Comparison of ENCODE assay signal across 8 mouse cellular contexts in the genomic region with DNA sequence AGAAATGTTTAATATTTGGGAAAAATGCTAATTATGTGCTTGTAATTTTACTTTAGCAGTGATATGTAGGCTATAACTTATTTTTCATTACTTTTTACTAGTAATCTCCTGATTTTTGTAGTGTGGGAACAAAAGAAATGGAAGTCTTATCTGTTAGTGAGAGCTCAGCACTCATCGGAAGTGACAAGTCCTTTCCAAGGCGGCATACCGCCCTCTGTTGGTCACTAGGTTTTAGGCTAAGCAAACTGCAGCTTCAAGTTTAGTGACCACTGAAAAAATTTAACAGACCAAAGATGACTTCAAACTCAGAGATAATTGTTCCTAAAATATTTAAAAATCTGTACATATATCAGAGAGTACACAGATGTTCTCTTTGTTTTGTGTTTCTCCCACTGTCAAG.
DNase-seq lines count a peak whose midpoint lies in the region; ATAC-seq and TF ChIP-seq lines count a peak whose summit lies in the region.

No protein-coding gene starts in this region.

- H3K4me1 ChIP-seq in lung, embryonic 14.5 days (ENCODE audit: insufficient read depth): no peaks in the 10 kb centered on the region

- peak; percentile 54; the same call in 1 of the 2 replicates for ATAC-seq in lung, embryonic 14.5 days (ENCODE audit: insufficient read depth)

- no peak overlapping the region for H3K9ac ChIP-seq in lung, embryonic 14.5 days

- peak; percentile 2 for DNase-seq in thymus, postnatal 25 days
- no peak for DNase-seq in thymus, postnatal 10 days (ENCODE audit: low spot score in 2 of 2)
- DNase-seq in cerebellum, postnatal 36 days: peak; percentile 66 to 68
- DNase-seq in gastrocnemius, adult 8-10 months (ENCODE audit: low spot score in 2 of 2): peak; percentile 11 to 42
- peak; percentile 58 to 83 for DNase-seq in kidney, postnatal 36 days
- peak; percentile 96 for DNase-seq in lung, embryonic 14.5 days
- DNase-seq in right cerebral cortex, adult 2 months (ENCODE audit: low spot score in 2 of 2): peak; percentile 73 to 75
- no peak for DNase-seq in spleen, postnatal 14 days (ENCODE audit: low spot score in 2 of 2)

- H3K9me3 ChIP-seq in lung, embryonic 14.5 days (ENCODE audit: low read depth, low read length): no peaks in the 10 kb centered on the region

- no peaks in the 10 kb centered on the region for H3K36me3 ChIP-seq in lung, embryonic 14.5 days (ENCODE audit: insufficient read depth)

- H3K27me3 ChIP-seq in lung, embryonic 14.5 days (ENCODE audit: insufficient read depth, low read length): no peaks in the 10 kb centered on the region

- H3K27ac ChIP-seq in lung, embryonic 14.5 days (ENCODE audit: low read depth): no peak overlapping the region

- peak; percentile 82 for TF ChIP-seq CTCF in lung, embryonic 14.5 days (IDR thresholded peaks at IDR 0.05; ENCODE audit: low read depth)

- no peak overlapping the region for H3K4me3 ChIP-seq in lung, embryonic 14.5 days (ENCODE audit: low read depth, low read length)

- no peak overlapping the region for H3K4me2 ChIP-seq in lung, embryonic 14.5 days

- 7% methylated on average over 3 of the region's 3 CpGs for WGBS in lung, embryonic 14.5 days

Comparison
In these comparisons a context has a peak if more than half of its experiments do, and no peak if none do; other contexts are left out.
1. DNase-seq: peak in thymus, postnatal 25 days (single experiment), cerebellum, postnatal 36 days (2 of 2), gastrocnemius, adult 8-10 months (2 of 2), kidney, postnatal 36 days (2 of 2), lung, embryonic 14.5 days (single experiment) and right cerebral cortex, adult 2 months (2 of 2); none in thymus, postnatal 10 days (0 of 2) and spleen, postnatal 14 days (0 of 2).